Mouse (Mus musculus) A20 (cell line): ENCODE measurements around the gene Utp3.
A peak's percentile ranks its signal among the peaks of the same experiment; 100 is the strongest.
"Not testable (repeated sequence)": the region's sequence is repeated elsewhere in the genome, so short reads cannot be mapped to it uniquely, and the experiment has no call there.

Experiments used
- DNase-seq: peaks from one replicate; pipeline ENCODE4 v3.0.0-alpha.2; 2011; ENCODE audit warnings: low read depth, low spot score

Utp3 gene

DNA sequence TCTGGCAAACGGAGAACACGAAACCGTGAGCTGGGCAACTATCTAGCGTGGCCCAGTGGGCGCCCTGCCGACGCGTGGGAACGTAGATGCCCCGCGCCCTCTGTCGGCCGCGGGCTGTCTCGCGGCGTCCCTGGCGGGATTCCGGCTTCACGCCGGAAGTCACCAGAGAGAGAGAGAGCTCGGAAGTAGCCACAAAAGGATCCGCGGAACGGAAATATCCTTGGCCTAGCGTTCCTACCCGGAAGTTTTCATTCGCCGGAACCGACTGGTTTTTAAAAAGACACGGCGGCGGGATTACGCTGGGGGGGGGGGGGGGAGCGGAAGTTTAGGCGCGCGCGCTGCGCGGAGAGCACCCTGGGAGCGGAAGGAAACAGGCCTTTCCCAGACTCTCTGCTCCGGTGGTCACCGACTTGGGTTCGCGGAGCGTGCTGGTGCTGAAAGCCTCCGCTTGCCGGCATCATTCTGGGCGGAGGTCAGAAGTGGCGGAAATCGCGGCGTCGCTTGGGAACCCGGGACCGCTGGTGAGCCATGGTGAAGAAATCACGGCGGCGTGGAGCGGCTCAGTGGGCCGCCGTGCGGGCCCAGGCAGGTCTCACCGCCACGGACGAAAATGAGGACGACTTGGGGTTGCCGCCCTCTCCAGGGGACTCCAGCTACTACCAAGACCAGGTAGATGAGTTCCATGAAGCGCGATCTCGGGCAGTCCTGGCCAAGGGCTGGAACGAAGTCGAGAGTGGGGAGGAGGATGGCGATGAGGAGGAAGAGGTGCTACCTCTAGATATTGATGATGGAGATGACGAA, at the start of gene Utp3:
Gene Utp3 (plus strand): TSS at position 377 of the 801 bp plus-strand sequence.
- DNase-seq, result peak; percentile 100

DNA sequence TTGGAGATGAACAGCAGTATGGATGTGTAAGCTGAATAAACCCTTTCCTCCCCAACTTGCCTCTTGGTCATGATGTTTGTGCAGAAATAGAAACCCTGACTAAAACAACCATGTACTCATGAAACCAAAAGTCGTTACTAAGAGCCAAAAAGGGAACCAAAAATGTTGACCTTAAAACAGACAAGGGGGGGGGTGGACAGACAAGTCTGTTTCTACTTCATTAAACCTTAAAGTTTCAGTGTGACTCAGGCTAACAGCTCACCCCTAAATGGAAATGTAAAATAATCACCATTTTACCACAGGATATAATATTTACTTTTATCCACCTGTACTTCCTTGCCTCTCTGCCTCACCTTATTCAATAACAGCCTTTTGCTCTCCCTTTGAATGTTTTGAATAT, 45.7 kb upstream of the Utp3 start:
- peak; percentile 89 for DNase-seq

DNA sequence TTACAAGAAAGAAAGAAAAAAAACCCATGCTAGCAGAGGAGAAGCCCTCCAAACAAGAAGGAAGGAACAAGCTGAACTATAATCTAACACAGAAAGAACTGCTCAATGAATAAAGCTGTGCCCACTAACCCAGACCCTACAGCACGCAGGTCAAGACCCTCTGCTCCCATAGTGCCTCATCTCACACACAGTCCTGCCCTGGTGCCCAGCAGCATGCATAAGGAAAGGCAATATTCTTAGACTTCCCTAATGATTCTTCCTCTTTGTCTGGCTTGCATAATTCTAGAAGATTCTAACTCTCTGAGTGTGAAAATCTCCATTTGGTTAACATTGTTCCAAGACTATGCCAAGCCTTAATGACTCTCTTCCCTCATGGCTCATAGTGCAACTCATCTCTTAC, 45.3 kb upstream of the Utp3 start:
- no peak for DNase-seq

DNA sequence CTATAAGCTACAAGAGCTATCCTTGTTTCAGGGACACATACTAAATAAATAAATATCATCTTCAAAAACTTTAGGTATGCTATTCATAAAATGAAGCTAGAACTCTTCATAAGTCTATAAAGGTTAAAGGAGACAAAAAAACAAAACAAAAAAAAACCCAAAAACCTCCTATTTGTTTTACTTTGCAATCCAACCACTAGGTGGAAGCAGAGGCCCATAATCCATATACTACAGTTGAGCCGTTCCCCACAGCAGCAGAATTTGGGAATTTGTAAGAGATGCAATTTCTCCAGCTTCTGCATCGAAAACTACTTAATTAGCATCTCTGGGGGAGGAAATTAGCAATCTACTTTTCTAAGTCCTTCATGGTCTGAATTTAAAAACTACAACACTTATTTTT, 35.0 kb upstream of the Utp3 start:
- DNase-seq, result peak; percentile 56

DNA sequence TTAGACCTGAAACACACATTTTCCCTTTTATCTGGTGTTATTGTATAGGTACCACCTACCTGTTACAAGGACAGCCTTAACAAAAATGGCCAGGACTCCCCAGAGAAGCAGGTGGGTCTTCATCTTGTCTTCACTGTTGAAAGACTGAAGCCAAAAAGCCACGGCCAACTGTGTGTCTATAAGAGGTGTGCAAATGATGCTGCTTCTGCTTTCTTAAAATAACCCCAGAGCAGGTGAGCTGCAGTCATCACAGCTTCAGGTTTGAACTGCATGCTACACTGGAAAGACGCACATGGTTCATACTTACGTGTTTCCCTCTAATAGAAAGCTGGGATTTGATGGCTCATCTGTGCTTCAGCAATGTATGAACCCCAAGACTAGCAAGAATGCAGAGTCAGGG, 26.6 kb upstream of the Utp3 start, which contains the start of gene Jchain:
Gene Jchain (minus strand): TSS at position 235 of the 400 bp plus-strand sequence.
- peak; percentile 93 for DNase-seq

DNA sequence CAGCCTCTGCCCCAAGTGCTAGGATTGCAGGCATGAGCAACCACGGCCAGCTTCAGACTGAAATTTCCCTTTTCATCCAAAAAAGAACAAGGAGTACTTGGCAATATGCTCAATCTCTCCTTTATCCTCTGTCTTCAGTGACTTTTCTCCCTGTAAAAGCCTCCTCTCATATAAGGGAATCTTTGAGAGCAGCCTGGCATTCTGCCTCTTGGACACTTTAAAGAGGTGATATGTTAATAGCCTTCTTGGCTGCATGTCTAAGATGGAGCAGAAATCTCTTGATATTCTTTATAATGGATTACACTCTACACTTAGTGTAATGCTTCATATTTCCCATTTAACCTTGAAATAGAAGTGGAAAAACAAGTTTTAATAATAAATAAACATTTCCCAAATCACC, 23.4 kb upstream of the Utp3 start:
- DNase-seq, result no peak

DNA sequence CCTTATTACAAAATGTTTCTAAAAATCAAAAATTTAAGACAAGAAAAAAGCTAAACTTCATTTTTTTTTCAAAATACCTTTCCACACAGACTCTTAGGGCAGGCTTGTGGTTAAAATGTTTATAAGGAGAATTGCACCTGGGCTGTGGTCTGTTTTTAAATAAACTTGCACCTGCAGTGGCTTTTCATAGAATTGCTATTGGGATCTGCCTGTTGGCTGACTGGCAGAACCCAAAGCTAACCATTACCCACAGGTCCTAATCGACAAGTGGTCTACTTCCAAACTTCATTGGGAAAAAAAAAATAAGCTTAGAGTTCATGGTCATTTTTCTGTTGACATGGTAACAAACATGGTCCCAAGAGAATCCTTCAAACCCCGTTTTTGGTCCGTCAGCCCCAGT, 19.6 kb upstream of the Utp3 start:
- DNase-seq, result peak; percentile 91

DNA sequence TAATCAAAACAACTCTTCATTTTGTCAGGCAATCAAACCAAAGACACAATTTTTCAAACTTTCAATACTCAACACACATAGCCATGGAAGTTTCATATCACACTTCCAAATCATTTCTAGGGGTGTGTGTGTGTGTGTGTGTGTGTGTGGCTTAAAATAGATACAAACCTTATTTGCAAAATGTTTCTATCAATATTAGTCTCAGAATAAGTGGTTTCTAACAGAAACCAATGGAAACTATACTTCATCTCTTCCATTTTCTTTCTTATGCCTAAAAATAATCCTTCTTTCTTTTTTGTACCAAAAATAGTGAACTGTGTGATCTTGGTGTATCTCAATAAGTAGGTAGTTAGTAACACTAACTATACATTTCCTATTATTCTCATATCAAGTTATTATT, 13.4 kb upstream of the Utp3 start:
- DNase-seq, result no peak

DNA sequence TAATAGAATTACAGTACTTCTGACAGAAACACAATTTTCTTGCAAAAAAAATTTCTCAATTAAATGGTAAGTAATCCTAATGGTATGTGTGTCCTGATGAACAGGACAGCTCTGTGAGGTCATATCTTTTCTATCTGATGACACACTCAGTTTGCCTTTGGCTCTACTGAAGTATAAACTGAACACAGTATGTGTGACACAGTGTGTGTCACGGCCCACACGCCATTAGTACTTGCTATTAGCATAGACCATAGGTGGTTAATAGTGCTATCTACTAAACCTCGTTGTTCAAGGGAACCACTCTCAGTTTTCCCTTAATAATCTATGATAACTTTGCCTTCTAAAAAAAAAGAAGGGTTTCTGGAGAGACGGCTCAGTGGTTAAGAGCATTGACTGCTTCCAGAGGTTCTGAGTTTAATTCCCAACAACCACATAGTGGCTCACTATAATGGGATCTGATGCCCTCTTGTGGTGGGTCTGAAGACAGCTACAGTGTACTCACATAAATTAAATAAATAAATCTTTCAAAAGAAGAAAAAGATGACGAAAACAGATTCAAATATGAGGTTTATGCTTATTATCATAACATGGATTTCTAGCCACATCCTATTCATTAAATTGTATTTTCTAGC, 11.5 kb upstream of the Utp3 start:
- peak; percentile 86 for DNase-seq

DNA sequence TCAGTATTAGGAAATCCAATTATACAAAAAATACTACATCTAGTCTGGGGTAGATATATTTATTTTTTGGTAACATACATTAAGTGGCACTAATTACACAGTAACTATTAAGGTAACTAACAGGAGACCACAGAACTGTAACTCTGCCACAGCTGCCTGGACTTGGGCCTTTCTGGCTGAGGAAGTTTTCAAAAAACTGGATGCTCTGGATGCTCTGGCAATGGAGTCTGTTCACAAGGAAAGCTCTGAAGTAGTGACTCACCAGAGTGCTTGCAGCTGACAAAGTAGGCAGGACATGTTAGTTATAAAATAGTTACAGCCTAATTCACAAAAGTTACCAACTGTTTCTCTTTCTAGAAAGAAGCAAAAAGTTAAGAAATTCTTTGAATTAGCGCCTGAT, 9.9 kb upstream of the Utp3 start:
- DNase-seq, result not testable (repeated sequence)

DNA sequence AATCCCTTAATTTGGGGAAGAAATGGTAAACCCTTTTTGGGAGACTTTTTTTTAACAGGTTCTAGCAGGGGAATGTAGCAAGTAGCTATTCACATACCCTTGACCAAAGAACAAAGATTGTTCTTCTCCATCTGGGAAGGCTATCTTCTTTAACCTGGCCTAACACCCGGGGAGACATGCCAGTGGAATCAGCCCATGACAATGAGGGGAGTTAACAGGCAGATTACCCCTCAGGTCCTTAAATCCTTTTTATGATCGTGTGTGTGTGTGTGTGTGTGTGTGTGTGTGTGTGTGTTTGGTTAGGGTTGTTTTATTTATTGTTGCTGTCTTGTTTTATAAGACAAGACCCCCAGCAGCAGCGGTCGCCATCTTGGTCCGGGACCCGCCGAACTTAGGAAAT, 8.7 kb upstream of the Utp3 start:
- no peak for DNase-seq

DNA sequence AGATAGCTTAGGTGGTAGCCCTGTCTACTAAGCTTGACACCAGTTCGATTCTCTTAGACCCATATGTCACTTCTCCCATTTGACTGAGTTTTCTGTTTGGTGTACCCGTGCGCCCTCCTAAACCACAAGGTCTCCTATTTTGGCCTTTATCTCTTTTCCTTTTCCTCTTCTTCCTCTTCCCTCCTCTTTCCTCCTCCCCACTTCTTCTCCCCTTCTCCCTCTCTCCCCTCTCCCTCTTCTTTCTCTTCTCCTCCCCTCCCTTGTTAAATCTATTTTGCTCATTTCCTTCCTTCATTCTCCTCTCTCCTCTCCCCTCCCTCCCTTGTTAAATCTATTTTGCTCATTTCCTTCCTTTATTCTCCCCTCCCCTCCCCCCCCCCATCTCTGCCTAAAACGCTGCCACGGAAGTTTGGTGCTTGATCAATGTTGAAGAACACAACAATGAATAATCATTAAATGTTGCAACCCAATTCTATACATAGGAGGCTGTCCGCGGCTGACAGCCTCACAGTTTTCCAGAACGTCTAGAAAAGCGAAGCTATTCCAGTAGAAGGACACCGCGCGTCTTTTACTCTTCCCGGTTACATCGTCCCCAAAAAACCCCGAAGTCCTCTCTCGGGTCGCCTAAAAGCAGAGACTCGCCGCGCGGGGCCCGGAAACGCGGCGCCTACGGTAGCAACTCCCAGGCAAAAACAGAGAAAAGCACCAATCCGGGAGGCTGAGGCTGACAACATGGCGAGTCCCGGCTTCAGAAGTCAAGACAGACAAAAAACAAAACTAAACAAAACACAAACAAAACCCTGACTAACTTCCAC, 784 bp upstream of the Utp3 start:
- peak; percentile 76 for DNase-seq

DNA sequence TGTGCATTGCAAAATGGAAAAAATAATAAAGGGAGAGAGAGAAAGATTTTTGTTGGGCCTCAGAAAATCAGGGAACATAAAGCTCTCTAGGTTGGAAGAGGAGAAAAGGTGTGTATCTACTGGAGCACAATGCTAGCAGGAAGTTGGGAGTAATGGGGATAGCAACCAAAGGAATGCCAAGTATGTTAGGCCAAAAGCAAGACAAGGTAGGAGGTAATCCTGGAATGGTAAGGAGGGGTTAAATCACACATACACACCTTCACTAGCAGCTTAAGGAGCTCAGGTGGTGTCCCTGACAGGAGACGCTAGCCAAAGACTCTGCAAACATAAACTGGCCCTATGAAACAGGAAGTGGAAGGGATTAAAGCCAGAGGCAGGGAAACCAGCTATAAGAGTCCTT, 4.7 kb downstream of the Utp3 start:
- no peak for DNase-seq

DNA sequence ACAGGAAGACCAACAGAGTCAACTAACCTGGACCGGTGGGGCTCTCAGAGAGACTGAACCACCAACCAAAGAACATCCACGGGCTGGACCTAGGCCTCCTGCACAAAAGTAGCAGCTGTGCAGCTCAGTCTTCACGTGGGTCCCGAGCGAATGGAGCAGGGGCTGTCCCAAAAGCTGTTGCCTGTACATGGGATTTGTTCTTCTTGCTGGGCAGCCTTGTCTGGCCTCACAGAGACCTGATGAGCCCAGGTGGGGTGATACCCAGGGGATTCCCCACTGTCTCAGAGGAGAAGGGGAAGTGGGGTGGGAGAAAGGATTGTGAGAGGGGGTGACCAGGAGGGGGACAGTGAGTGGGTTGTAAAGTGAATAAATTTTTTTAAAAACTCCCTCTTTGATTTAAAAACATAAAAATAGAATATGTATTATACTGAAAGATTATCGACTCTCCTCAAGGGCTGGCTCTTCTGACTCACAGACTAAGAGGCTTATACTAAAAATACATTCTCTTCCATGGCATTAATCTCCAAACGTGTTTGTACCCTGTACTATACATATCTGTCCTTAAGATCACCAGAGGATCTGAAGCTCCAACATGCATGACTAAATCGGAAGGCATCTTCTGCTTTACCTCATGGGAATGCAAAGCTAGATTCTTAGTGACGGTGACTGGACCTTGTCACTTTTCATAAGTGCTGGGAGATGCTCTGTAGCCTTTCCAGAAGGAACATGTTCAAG, 7.0 kb downstream of the Utp3 start:
- DNase-seq, result peak; percentile 88

DNA sequence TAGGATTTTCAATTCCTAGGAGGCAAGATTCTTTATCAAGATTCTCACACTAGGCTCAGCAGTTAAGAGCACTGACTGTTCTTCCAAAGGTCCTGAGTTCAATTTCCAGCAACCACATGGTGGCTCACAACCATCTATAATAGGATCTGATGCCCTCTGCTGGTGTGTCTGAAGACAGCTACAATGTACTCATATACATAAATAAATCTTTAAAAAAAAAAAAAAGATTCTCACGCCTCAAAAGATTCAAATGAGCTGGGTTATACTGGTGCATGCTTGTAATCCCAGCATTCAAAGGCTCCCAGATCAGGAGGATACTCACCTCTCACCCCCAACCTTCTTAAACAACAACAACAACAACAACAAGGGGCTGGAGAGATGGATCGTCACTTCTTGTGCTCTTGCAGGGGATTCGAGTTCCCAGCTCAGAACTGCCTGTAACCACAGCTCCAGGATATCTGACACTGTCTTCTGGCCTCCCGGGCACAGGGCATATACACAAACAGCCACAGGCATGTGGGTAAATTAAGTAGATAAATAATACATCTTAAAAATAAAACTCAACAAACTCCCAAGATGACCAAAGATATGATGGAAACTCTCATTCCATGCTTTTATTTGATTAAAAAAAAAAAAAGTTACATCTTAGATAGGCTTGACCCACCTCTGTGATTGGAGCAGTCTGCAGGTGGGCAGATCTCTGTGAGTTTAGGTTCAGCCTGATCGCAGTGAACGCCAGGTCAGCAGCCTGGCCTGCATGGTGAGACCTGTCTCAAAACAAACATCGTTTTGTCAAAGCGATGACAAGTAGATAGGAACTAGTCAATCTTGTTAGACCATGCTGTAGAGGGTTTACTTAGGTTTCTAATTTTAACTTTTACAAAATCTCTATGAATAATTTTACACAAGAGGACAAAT, 8.9 kb downstream of the Utp3 start:
- DNase-seq, result peak; percentile 85

DNA sequence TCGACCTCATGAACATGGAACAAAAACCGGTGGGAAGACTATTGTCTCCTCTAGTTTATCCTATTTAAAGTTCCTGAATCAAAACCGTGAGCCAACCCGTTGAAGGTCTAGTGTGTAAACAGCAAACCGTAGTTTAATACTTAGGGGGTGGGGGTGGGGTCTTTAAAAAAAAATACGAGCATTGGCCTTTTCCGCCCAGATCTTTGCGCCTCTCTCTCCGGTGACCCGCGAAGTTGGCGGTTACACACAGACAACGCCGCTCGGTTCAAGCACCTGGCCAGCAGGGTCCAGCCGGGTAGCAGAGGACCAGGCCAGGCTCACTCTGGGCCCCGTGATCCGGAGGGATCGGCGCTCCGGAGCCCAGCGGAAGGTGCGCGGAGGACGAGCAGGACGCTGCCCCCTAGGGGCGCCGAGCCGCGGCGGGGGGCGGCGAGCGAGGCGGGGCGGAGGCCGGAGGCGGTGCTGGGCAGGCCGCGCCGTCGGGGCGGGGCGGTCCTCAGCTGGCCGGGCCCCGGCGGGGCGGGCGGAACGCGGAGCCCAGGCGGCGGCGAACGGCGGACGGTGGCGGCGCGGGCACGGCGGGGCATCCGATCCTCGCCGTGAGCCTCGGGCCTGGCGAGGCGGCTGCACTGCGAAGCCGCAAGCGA, 10.4 kb downstream of the Utp3 start, which contains the start of gene Rufy3:
Gene Rufy3 (plus strand): TSS at position 540 of the 647 bp plus-strand sequence.
- DNase-seq, result peak; percentile 89

DNA sequence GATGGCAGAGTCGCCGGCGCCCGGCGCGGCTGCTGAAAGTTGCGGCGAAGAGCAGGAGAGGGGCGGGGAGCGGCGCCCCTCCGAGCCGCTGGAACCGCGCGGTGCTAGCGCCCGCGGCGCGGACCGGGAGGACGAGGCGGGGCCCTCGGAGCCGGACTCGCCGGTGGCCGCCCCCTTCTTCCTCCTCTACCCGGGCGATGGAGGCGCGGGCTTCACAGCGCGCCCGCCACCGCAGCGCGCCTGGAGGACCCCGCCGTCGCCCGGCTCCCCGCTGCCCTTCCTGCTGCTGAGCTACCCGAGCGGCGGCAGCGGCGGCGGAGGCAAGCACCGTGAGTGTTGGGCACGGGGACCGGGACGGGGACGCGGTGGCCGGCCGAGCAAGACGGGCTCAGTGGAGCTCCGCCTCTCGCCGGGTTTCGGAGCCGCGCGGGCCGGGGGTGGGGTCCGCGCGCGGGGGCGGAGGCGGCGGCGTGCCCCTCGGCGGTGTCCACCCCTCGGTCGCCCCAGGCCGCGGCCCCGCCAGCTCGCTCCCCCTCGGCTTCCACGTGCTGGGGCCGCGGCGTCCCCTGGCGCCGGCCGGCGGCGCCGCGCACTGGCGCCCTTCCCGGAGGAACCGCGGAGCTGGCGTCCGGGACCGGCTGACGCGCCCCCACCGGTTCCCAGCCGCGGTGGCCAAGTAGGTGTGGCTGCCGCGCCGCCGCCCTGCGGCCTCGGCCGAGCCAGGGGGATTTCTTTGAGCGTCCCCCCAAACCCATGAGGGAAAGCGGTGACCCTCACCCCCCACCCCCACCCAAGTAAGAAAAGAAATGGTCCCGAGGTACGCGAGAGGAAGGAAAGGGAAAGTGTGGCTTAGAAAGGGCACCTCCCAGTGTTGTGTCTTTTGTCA, 11.1 kb downstream of the Utp3 start:
- peak; percentile 71 for DNase-seq

DNA sequence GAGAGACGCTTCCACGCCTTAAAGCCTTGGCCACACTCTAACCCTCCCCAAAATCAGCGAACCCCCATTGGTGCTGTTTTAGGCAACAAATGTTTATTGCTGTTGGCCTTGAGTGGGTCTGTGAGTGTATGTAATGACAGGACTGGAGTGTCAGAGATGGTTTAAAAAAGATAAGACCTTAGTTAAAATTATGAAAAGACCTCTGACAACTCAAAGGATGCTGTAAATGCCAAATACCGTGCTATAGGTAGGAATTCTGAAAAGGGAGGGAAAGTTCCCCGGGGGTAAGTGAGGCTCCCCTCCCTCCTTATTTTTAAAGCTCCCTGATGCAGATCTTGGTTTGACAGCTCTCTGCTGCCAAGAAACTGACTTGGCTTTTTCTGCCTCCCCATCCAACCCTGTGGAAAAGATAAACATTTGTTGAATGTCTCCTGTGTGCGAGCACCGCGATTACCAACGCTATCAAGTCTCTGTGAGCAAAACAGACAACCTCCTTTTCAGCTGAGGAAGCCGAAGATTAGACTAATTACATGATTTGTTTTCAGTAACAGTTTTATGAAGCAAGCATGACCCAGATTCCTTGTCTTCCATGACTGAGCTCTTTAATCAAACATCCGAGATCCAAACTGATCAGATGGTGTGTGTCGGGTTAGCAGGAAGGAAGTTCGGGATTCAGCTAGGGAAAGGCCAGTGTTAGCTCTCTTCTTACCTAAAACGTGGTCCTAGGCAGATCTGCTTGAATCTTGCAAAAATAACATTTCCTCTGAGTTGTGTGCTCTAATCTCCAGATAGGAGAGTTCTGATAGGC, 12.0 kb downstream of the Utp3 start:
- DNase-seq, result peak; percentile 40
